ENCODE assay signal across 10 mouse cellular contexts in the genomic region with DNA sequence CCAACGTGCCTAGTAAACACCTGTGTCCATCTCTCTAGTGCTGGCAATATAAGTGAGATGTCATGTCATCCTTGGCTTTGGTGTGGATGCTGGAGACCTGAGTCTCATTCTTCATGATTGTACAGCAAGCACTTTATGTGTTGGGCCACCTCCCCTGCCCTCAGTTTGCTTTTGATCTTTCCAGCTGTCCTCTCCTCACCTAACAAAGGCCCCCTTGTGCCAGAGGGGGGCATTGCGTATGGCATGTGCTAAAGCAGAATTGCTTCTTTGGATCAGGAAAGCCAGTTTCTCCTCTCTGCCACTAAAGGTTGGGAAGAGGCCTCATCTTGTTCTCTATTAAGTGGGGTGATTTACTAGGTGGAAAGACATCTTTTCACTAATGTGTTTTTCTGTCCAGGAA.
DNase-seq lines count a peak whose midpoint lies in the region; ATAC-seq lines count a peak whose summit lies in the region.
"Had no signal": no experiment of that assay in that cellular context is flagged by ENCODE, and none has a peak within 500 bp of the region (broad histone marks: within the 10 kb centered on the region; RNA-seq: fewer than 3 reads in every experiment).

No protein-coding gene starts in this region.

- 74% methylated on average over 2 of the region's 2 CpGs for WGBS in hindbrain, embryonic 10.5 days
- 65% methylated on average over 2 of the region's 2 CpGs for WGBS in hindbrain, embryonic 12.5 days
- WGBS in neural tube, embryonic 11.5 days, result 79% methylated on average over 2 of the region's 2 CpGs

- peak; percentile 25 for DNase-seq in hindbrain, embryonic 10.5 days (ENCODE audit: low spot score)
- DNase-seq in neural tube, embryonic 11.5 days (ENCODE audit: low spot score), result peak; percentile 27
- no peak for DNase-seq in neural tube, embryonic 10.5 days (ENCODE audit: extremely low spot score, low spot score)
- no peak for DNase-seq in left cerebral cortex, postnatal 25 days (ENCODE audit: low spot score in 2 of 2)
- DNase-seq in urinary bladder, postnatal 10 days (ENCODE audit: low spot score), result no peak
- no peak for DNase-seq in right cerebral cortex, postnatal 25 days
- DNase-seq: cerebellum, adult 11-12 months had no signal

- peaks cover 21% of the 10 kb centered on the region for H3K27me3 ChIP-seq in hindbrain, embryonic 10.5 days (ENCODE audit: insufficient read depth, poor library complexity, severe bottlenecking)
- peaks cover 8% of the 10 kb centered on the region for H3K27me3 ChIP-seq in hindbrain, embryonic 12.5 days
- no peaks in the 10 kb centered on the region for H3K27me3 ChIP-seq in neural tube, embryonic 11.5 days (ENCODE audit: control insufficient read depth, insufficient read depth, low read length)
- H3K27me3 ChIP-seq: hindbrain, embryonic 15.5 days had no signal

- H3K9ac ChIP-seq in hindbrain, embryonic 12.5 days, result no peak overlapping the region
- no peak overlapping the region for H3K9ac ChIP-seq in neural tube, embryonic 11.5 days (ENCODE audit: low read length)
- H3K9ac ChIP-seq: hindbrain, embryonic 15.5 days had no signal

- intact Hi-C loops in left cerebral cortex, postnatal 25 days (cut with DNase I), result no loop called here

- no peaks in the 10 kb centered on the region for H3K36me3 ChIP-seq in hindbrain, embryonic 10.5 days
- H3K36me3 ChIP-seq in hindbrain, embryonic 12.5 days, result no peaks in the 10 kb centered on the region
- H3K36me3 ChIP-seq in neural tube, embryonic 11.5 days (ENCODE audit: control insufficient read depth, insufficient read depth, low read length), result no peaks in the 10 kb centered on the region
- H3K36me3 ChIP-seq: hindbrain, embryonic 15.5 days had no signal

- H3K9me3 ChIP-seq in hindbrain, embryonic 10.5 days, result no peaks in the 10 kb centered on the region
- no peaks in the 10 kb centered on the region for H3K9me3 ChIP-seq in hindbrain, embryonic 12.5 days (replicated peaks)
- no peaks in the 10 kb centered on the region for H3K9me3 ChIP-seq in neural tube, embryonic 11.5 days (ENCODE audit: control insufficient read depth, low read length)
- H3K9me3 ChIP-seq: hindbrain, embryonic 15.5 days had no signal

- no peak overlapping the region for H3K27ac ChIP-seq in hindbrain, embryonic 10.5 days
- no peak overlapping the region for H3K27ac ChIP-seq in hindbrain, embryonic 12.5 days
- no peak overlapping the region for H3K27ac ChIP-seq in neural tube, embryonic 11.5 days (ENCODE audit: low read depth, low read length)
- H3K27ac ChIP-seq: hindbrain, embryonic 15.5 days had no signal

- ATAC-seq in hindbrain, embryonic 12.5 days (ENCODE audit: low FRiP score), result no peak
- ATAC-seq in neural tube, embryonic 11.5 days (ENCODE audit: insufficient read depth, low FRiP score, low TSS enrichment), result no peak
- ATAC-seq in granulocyte monocyte progenitor cell, adult 5-6 weeks (replicated peaks; ENCODE audit: poor library complexity, severe bottlenecking), result peak; percentile 52

- no peak overlapping the region for H3K4me3 ChIP-seq in hindbrain, embryonic 10.5 days
- H3K4me3 ChIP-seq in hindbrain, embryonic 12.5 days, result no peak overlapping the region
- H3K4me3 ChIP-seq in neural tube, embryonic 11.5 days (ENCODE audit: low read depth, low read length), result no peak overlapping the region
- H3K4me3 ChIP-seq: hindbrain, embryonic 15.5 days had no signal

- H3K4me1 ChIP-seq in hindbrain, embryonic 10.5 days (replicated peaks), result peaks cover 29% of the 10 kb centered on the region
- peaks cover 7% of the 10 kb centered on the region for H3K4me1 ChIP-seq in hindbrain, embryonic 12.5 days
- H3K4me1 ChIP-seq in neural tube, embryonic 11.5 days (ENCODE audit: control insufficient read depth, insufficient read depth, low read length), result peaks cover 4% of the 10 kb centered on the region; the same call in 1 of the 2 replicates

- no peak overlapping the region for H3K4me2 ChIP-seq in hindbrain, embryonic 12.5 days (replicated peaks)
- no peak overlapping the region for H3K4me2 ChIP-seq in neural tube, embryonic 11.5 days (ENCODE audit: low read depth)
- H3K4me2 ChIP-seq: hindbrain, embryonic 15.5 days had no signal

Comparison
In these comparisons a context has a peak if more than half of its experiments do, and no peak if none do; other contexts are left out.
1. DNase-seq: peak in hindbrain, embryonic 10.5 days (single experiment) and neural tube, embryonic 11.5 days (single experiment); none in neural tube, embryonic 10.5 days (single experiment), left cerebral cortex, postnatal 25 days (0 of 2), urinary bladder, postnatal 10 days (single experiment) and right cerebral cortex, postnatal 25 days (single experiment).